12 mouse cellular contexts compared by ENCODE assay signal in genomic region chr8:122344219-122344618, GRCm38 (mm10). TPM values are rescaled to one million over a fixed set of nuclear protein-coding genes. Genes with fewer than 3 reads are reported as not detected.
A peak's percentile ranks its signal among the peaks of the same experiment; 100 is the strongest.
DNase-seq lines count a peak whose midpoint lies in the region; ATAC-seq and TF ChIP-seq lines count a peak whose summit lies in the region.
"Had no signal": no experiment of that assay in that cellular context is flagged by ENCODE, and none has a peak within 500 bp of the region (broad histone marks: within the 10 kb centered on the region; RNA-seq: fewer than 3 reads in every experiment).

No protein-coding gene starts in this region.

- no peak overlapping the region for H3K27ac ChIP-seq in kidney, embryonic 16.5 days (ENCODE audit: low read length)
- H3K27ac ChIP-seq in bone marrow, adult 2 months (ENCODE audit: control insufficient read depth, insufficient read depth, low read depth, low read length, poor library complexity): peak overlapping the region; percentile 44; the same call in 1 of the 2 replicates
- no peak overlapping the region for H3K27ac ChIP-seq in liver, postnatal 0 days (ENCODE audit: low read depth)
- H3K27ac ChIP-seq: macrophage had no signal

- ATAC-seq in kidney, embryonic 16.5 days (ENCODE audit: low FRiP score, low TSS enrichment): peak; percentile 49; the same call in 1 of the 2 replicates
- no peak for ATAC-seq in liver, postnatal 0 days

- DNase-seq in kidney, adult 8-10 months: no peak
- no peak for DNase-seq in liver, postnatal 0 days
- no peak for DNase-seq in gastrocnemius, adult 18-20 months (ENCODE audit: low spot score)
- DNase-seq in gastrocnemius, adult 8-10 months (ENCODE audit: low spot score in 2 of 2): no peak
- DNase-seq in gastrocnemius, postnatal 4 days (ENCODE audit: low spot score in 2 of 2): no peak

- peak overlapping the region; percentile 61 for H3K4me2 ChIP-seq in kidney, embryonic 16.5 days (replicated peaks; ENCODE audit: low read depth, low read length)
- peak overlapping the region; percentile 52 for H3K4me2 ChIP-seq in liver, postnatal 0 days (ENCODE audit: low read depth, low read length)

- peaks cover 7% of the 10 kb centered on the region; the same call in 1 of the 2 replicates for H3K27me3 ChIP-seq in kidney, embryonic 16.5 days (ENCODE audit: insufficient read depth, low read length)
- H3K27me3 ChIP-seq in erythroblast, embryonic 14.5 days (ENCODE audit: control insufficient read depth): peaks cover 21% of the 10 kb centered on the region
- peaks cover 5% of the 10 kb centered on the region for H3K27me3 ChIP-seq in liver, postnatal 0 days (ENCODE audit: insufficient read depth, low read length)

- TF ChIP-seq EP300 in liver, postnatal 0 days (IDR thresholded peaks at IDR 0.05; ENCODE audit: low read depth): no peak

- TF ChIP-seq POLR2A in bone marrow, adult 2 months (IDR thresholded peaks at IDR 0.05; ENCODE audit: borderline replicate concordance, control insufficient read depth, low read depth, low read length): no peak

- no peak for TF ChIP-seq CTCF in bone marrow, adult 2 months (IDR thresholded peaks at IDR 0.05; ENCODE audit: control insufficient read depth, insufficient read depth, low read length)
- TF ChIP-seq CTCF in liver, postnatal 0 days (IDR thresholded peaks at IDR 0.05; ENCODE audit: low read depth): no peak

- peaks cover 32% of the 10 kb centered on the region for H3K4me1 ChIP-seq in kidney, embryonic 16.5 days (ENCODE audit: insufficient read depth, low read length)
- H3K4me1 ChIP-seq in bone marrow, adult 2 months (ENCODE audit: control insufficient read depth, insufficient read depth, low read length): peaks cover 9% of the 10 kb centered on the region
- H3K4me1 ChIP-seq in erythroblast, embryonic 14.5 days (ENCODE audit: control insufficient read depth): peaks cover 93% of the 10 kb centered on the region
- H3K4me1 ChIP-seq in liver, postnatal 0 days (ENCODE audit: insufficient read depth): peaks cover 40% of the 10 kb centered on the region

- no peak overlapping the region for H3K9ac ChIP-seq in kidney, embryonic 16.5 days (replicated peaks; ENCODE audit: low read length)
- H3K9ac ChIP-seq in liver, postnatal 0 days (replicated peaks): no peak overlapping the region

- 7% methylated on average over 2 of the region's 5 CpGs for WGBS in kidney, embryonic 16.5 days
- WGBS in bone marrow, adult 2 months: 15% methylated on average over 3 of the region's 5 CpGs
- 5% methylated on average over 2 of the region's 5 CpGs for WGBS in liver, postnatal 0 days (ENCODE audit: insufficient replicate concordance)

- no peaks in the 10 kb centered on the region for H3K36me3 ChIP-seq in kidney, embryonic 16.5 days (ENCODE audit: insufficient read depth, low read length)
- H3K36me3 ChIP-seq in erythroblast, embryonic 14.5 days (ENCODE audit: control insufficient read depth): peaks cover 16% of the 10 kb centered on the region
- no peaks in the 10 kb centered on the region for H3K36me3 ChIP-seq in liver, postnatal 0 days (replicated peaks; ENCODE audit: insufficient read depth, low read length)

- no peak overlapping the region for H3K4me3 ChIP-seq in kidney, embryonic 16.5 days (ENCODE audit: low read length)
- no peak overlapping the region for H3K4me3 ChIP-seq in bone marrow, adult 2 months (replicated peaks; ENCODE audit: control insufficient read depth, low read depth, low read length)
- H3K4me3 ChIP-seq in erythroblast, embryonic 14.5 days (replicated peaks): peak overlapping the region; percentile 42
- H3K4me3 ChIP-seq in liver, postnatal 0 days (ENCODE audit: low read depth, low read length): no peak overlapping the region

- H3K9me3 ChIP-seq in kidney, embryonic 16.5 days (ENCODE audit: low read length): no peaks in the 10 kb centered on the region
- H3K9me3 ChIP-seq in erythroblast, embryonic 14.5 days (ENCODE audit: control insufficient read depth, low read length): peaks cover 13% of the 10 kb centered on the region
- H3K9me3 ChIP-seq in liver, postnatal 0 days (ENCODE audit: low read length): no peaks in the 10 kb centered on the region

RNA-seq across cellular contexts. Expression of gene Trhr2, which starts 16.3 kb away (rescaled TPM):
- polyA plus RNA-seq in kidney, embryonic 16.5 days (2015; fragmentation: Nextera tagmentation; extraction: Ambion mirVana): not detected in 2 replicates
- not detected in 2 replicates for polyA plus RNA-seq in bone marrow, adult 2 months (2011; ENCODE audit: insufficient read depth, insufficient read length, low replicate concordance, missing spikeins)
- not detected in 2 replicates for polyA plus RNA-seq in erythroblast, embryonic 14.5 days (2012)
- not detected in 2 replicates for polyA plus RNA-seq in liver, postnatal 0 days (2015; fragmentation: Nextera tagmentation; extraction: Ambion mirVana)
- not detected for total RNA-seq in gastrocnemius, adult 18-20 months (2021)
- total RNA-seq in gastrocnemius, adult 8-10 months (2022): not detected
- total RNA-seq in gastrocnemius, postnatal 4 days (2021): not detected
- total RNA-seq: adrenal gland, postnatal 4 days; granulocyte monocyte progenitor cell, adult 5-6 weeks had no signal
- polyA plus RNA-seq: macrophage; spleen, adult 2 months had no signal

RNA-seq across cellular contexts. Expression of gene Zc3h18, which starts 32.2 kb away (rescaled TPM):
- polyA plus RNA-seq in kidney, embryonic 16.5 days (2015; fragmentation: Nextera tagmentation; extraction: Ambion mirVana): 50.1 and 50.6 TPM in 2 replicates
- 38.3 and 50.7 TPM in 2 replicates for polyA plus RNA-seq in bone marrow, adult 2 months (2011; ENCODE audit: insufficient read depth, insufficient read length, low replicate concordance, missing spikeins)
- polyA plus RNA-seq in erythroblast, embryonic 14.5 days (2012): 10.0 and 10.5 TPM in 2 replicates
- polyA plus RNA-seq in liver, postnatal 0 days (2015; fragmentation: Nextera tagmentation; extraction: Ambion mirVana): 12.8 and 15.6 TPM in 2 replicates
- total RNA-seq in gastrocnemius, adult 18-20 months (2021): 10 to 100 TPM; 26.5 to 27.9 TPM
- 10 to 100 TPM; 22.9 to 30.7 (median 25.8) TPM for total RNA-seq in gastrocnemius, adult 8-10 months (2022)
- 10 to 100 TPM; 37.2 to 42.8 TPM for total RNA-seq in gastrocnemius, postnatal 4 days (2021)
